Mouse (Mus musculus): ENCODE measurements around the gene Psg25. TPM values are rescaled to one million over a fixed set of nuclear protein-coding genes. Genes with fewer than 3 reads are reported as not detected.

The Psg25 gene
- total and polyA plus RNA-seq, 2 experiments from 2014 or later: not detected

DNA sequence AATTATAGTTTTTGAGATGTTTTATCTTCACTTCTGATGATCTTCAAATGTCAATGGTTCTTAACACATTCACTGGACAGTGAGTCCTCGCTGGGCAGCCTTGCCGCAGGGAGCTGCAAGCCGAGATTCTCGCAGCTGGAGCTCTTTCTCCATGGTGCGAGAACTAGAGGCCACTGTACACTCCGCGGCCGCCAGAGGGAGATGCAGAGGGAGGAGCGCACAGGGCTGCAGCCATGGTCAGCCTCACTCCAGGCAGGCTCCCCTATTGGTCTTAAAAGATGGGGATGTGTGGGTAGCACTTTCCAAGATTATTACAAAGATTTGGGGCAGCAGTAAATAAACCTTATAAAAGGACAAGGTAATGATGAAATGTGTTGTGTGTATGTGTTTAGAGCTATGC lies 20.6 kb downstream of the Psg25 start:
- peak; percentile 51 for TF ChIP-seq CTCF (IDR thresholded peaks at IDR 0.05)
- DNase-seq (ENCODE audit: low spot score): no peak
- 23% methylated on average over 9 of the region's 9 CpGs for WGBS

DNA sequence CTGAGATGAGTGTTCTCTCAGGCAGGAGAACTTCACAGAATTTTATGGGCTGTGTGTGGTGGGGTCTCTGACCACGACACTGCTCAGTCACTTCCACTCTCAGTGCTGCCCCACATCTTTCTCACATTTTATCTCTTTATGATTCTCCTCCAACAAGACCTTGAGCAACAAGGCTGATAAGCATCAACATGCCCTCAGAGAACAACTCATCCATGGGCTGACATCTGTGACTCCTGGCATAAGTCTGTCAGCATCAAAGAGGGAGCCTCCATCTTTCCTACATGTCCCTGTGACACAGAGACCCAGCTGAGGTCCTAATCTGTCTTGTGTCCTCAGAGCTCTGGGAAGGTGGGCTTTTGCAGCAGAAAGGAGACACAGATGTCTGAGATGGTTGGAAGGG lies 48.0 kb downstream of the Psg25 start, which contains the start of gene Psg26:
Gene Psg26 (minus strand): TSS at position 101 of the 400 bp plus-strand sequence.
- Histone ChIP-seq H3K36me3 (ENCODE audit: insufficient read depth, low read length) (no peaks in the 10 kb centered on the region), H3K27me3 (ENCODE audit: insufficient read depth, low read length) (no peaks in the 10 kb centered on the region), H3K4me2 (ENCODE audit: low read depth, low read length, poor library complexity, severe bottlenecking) (no peak within 1 kb of the TSS), H3K4me1 (ENCODE audit: insufficient read depth, low read length) (no peaks in the 10 kb centered on the region), H3K9me3 (ENCODE audit: low read length) (peaks cover 20% of the 10 kb centered on the region), H3K9ac (replicated peaks; ENCODE audit: low read length, poor library complexity, severe bottlenecking) (no peak within 1 kb of the TSS), H3K4me3 (ENCODE audit: low read depth, low read length) (no peak within 1 kb of the TSS), H3K27ac (ENCODE audit: low read depth, low read length) (no peak within 1 kb of the TSS)
- ATAC-seq (ENCODE audit: low FRiP score): no peak
- no peak for TF ChIP-seq CTCF (IDR thresholded peaks at IDR 0.05)
- 56% methylated on average over 1 of the region's 1 CpGs for WGBS
- DNase-seq (ENCODE audit: low spot score): no peak

More for the DNA sequence above, 20.6 kb downstream of the Psg25 start:
- no peak for ATAC-seq (ENCODE audit: low FRiP score)
- Histone ChIP-seq H3K4me1 (ENCODE audit: insufficient read depth, low read length) (no peaks in the 10 kb centered on the region), H3K36me3 (ENCODE audit: insufficient read depth, low read length) (no peaks in the 10 kb centered on the region), H3K4me2 (ENCODE audit: low read depth, low read length, poor library complexity, severe bottlenecking) (no peak overlapping the region), H3K27ac (ENCODE audit: low read depth, low read length) (no peak overlapping the region), H3K9me3 (ENCODE audit: low read length) (no peaks in the 10 kb centered on the region), H3K9ac (replicated peaks; ENCODE audit: low read length, poor library complexity, severe bottlenecking) (no peak overlapping the region), H3K4me3 (ENCODE audit: low read depth, low read length) (no peak overlapping the region), H3K27me3 (ENCODE audit: insufficient read depth, low read length) (no peaks in the 10 kb centered on the region)

Other genes starting within 250 kb of the Psg25 start
- not detected in 2 replicates for gene Psg18, start 177.3 kb downstream of the Psg25 start, total RNA-seq (2014; rRNA removed)
- gene Psg18, start 177.3 kb downstream of the Psg25 start, polyA plus RNA-seq (2015; fragmentation: Nextera tagmentation; extraction: Ambion mirVana): not detected in 2 replicates
- not detected in 2 replicates for gene Psg28, start 100.2 kb downstream of the Psg25 start, total RNA-seq (2014; rRNA removed)
- not detected in 2 replicates for gene Psg28, start 100.2 kb downstream of the Psg25 start, polyA plus RNA-seq (2015; fragmentation: Nextera tagmentation; extraction: Ambion mirVana)
- not detected in 2 replicates for gene Psg26, start 48.1 kb downstream of the Psg25 start, total RNA-seq (2014; rRNA removed)
- gene Psg26, start 48.1 kb downstream of the Psg25 start, polyA plus RNA-seq (2015; fragmentation: Nextera tagmentation; extraction: Ambion mirVana): not detected in 2 replicates
- not detected in 2 replicates for gene Psg27, start 35.0 kb upstream of the Psg25 start, total RNA-seq (2014; rRNA removed)
- not detected in 2 replicates for gene Psg27, start 35.0 kb upstream of the Psg25 start, polyA plus RNA-seq (2015; fragmentation: Nextera tagmentation; extraction: Ambion mirVana)
- not detected in 2 replicates for gene Psg23, start 84.2 kb upstream of the Psg25 start, total RNA-seq (2014; rRNA removed)
- not detected in 2 replicates for gene Psg23, start 84.2 kb upstream of the Psg25 start, polyA plus RNA-seq (2015; fragmentation: Nextera tagmentation; extraction: Ambion mirVana)
- gene Psg21, start 124.5 kb upstream of the Psg25 start, total RNA-seq (2014; rRNA removed): not detected in 2 replicates
- not detected in 2 replicates for gene Psg21, start 124.5 kb upstream of the Psg25 start, polyA plus RNA-seq (2015; fragmentation: Nextera tagmentation; extraction: Ambion mirVana)
- not detected in 2 replicates for gene Psg20, start 153.9 kb upstream of the Psg25 start, total RNA-seq (2014; rRNA removed)
- gene Psg20, start 153.9 kb upstream of the Psg25 start, polyA plus RNA-seq (2015; fragmentation: Nextera tagmentation; extraction: Ambion mirVana): not detected in 2 replicates
- gene Psg22, start 185.8 kb upstream of the Psg25 start, total RNA-seq (2014; rRNA removed): not detected in 2 replicates
- gene Psg22, start 185.8 kb upstream of the Psg25 start, polyA plus RNA-seq (2015; fragmentation: Nextera tagmentation; extraction: Ambion mirVana): not detected in 2 replicates

Data from midbrain, postnatal 0 days (tissue).